Mouse (Mus musculus): ENCODE measurements around the gene Arhgap23. TPM values are rescaled to one million over a fixed set of nuclear protein-coding genes. Genes with fewer than 3 reads are reported as not detected.

The Arhgap23 gene
- polyA plus RNA-seq (2017; shearing (Covaris generic)) = not detected

- no peak for ATAC-seq
These were observed at the start of gene Arhgap23 for GRCm38 (mm10) chr11:97415330-97415711. TSS of gene Arhgap23 (plus strand) at chr11:97415533.

- ATAC-seq = no peak
These were observed 49.8 kb upstream of the Arhgap23 start for GRCm38 (mm10) chr11:97365556-97365955.

- no peak for ATAC-seq
These were observed 46.8 kb upstream of the Arhgap23 start for GRCm38 (mm10) chr11:97368501-97368900.

- ATAC-seq = no peak
These were observed 44.8 kb upstream of the Arhgap23 start for GRCm38 (mm10) chr11:97370329-97371091.

- ATAC-seq = no peak
These were observed 43.0 kb upstream of the Arhgap23 start for GRCm38 (mm10) chr11:97372159-97372864.

GRCm38 (mm10) chr11:97373402-97373801, 41.9 kb upstream of the Arhgap23 start:
- ATAC-seq = no peak

GRCm38 (mm10) chr11:97380036-97380435, 35.3 kb upstream of the Arhgap23 start:
- ATAC-seq = no peak

GRCm38 (mm10) chr11:97383017-97383416, 32.3 kb upstream of the Arhgap23 start:
- no peak for ATAC-seq

GRCm38 (mm10) chr11:97383764-97384163, 31.6 kb upstream of the Arhgap23 start:
- ATAC-seq = no peak

- no peak for ATAC-seq
These were observed 27.5 kb upstream of the Arhgap23 start for GRCm38 (mm10) chr11:97387811-97388210.

- no peak for ATAC-seq
These were observed 26.2 kb upstream of the Arhgap23 start for GRCm38 (mm10) chr11:97389127-97389526.

- ATAC-seq = no peak
These were observed 21.7 kb upstream of the Arhgap23 start for GRCm38 (mm10) chr11:97393658-97394057.

- no peak for ATAC-seq
These were observed 21.2 kb upstream of the Arhgap23 start for GRCm38 (mm10) chr11:97394146-97394545.

- ATAC-seq = no peak
These were observed 16.8 kb upstream of the Arhgap23 start for GRCm38 (mm10) chr11:97398506-97398905.

- ATAC-seq = peak; percentile 86
These were observed 15.2 kb upstream of the Arhgap23 start for GRCm38 (mm10) chr11:97399958-97400710.

- no peak for ATAC-seq
These were observed 14.3 kb upstream of the Arhgap23 start for GRCm38 (mm10) chr11:97401082-97401481.

GRCm38 (mm10) chr11:97401686-97402435, 13.5 kb upstream of the Arhgap23 start:
- no peak for ATAC-seq

- no peak for ATAC-seq
These were observed 12.6 kb upstream of the Arhgap23 start for GRCm38 (mm10) chr11:97402746-97403145.

GRCm38 (mm10) chr11:97403614-97404183, 11.6 kb upstream of the Arhgap23 start:
- no peak for ATAC-seq

GRCm38 (mm10) chr11:97404184-97404760, 11.1 kb upstream of the Arhgap23 start:
- ATAC-seq = peak; percentile 16

GRCm38 (mm10) chr11:97404761-97405190, 10.6 kb upstream of the Arhgap23 start:
- no peak for ATAC-seq
